Mouse (Mus musculus): Measurements from ENCODE around the gene Cfap74. TPM values are rescaled to one million over a fixed set of nuclear protein-coding genes. Genes with fewer than 3 reads are reported as not detected.
A peak's percentile ranks its signal among the peaks of the same experiment; 100 is the strongest.
"Not testable (repeated sequence)": the region's sequence is repeated elsewhere in the genome, so short reads cannot be mapped to it uniquely, and the experiment has no call there.

Gene Cfap74
- polyA plus RNA-seq, 1 experiment from 2014 or later: 6.3 TPM

DNA sequence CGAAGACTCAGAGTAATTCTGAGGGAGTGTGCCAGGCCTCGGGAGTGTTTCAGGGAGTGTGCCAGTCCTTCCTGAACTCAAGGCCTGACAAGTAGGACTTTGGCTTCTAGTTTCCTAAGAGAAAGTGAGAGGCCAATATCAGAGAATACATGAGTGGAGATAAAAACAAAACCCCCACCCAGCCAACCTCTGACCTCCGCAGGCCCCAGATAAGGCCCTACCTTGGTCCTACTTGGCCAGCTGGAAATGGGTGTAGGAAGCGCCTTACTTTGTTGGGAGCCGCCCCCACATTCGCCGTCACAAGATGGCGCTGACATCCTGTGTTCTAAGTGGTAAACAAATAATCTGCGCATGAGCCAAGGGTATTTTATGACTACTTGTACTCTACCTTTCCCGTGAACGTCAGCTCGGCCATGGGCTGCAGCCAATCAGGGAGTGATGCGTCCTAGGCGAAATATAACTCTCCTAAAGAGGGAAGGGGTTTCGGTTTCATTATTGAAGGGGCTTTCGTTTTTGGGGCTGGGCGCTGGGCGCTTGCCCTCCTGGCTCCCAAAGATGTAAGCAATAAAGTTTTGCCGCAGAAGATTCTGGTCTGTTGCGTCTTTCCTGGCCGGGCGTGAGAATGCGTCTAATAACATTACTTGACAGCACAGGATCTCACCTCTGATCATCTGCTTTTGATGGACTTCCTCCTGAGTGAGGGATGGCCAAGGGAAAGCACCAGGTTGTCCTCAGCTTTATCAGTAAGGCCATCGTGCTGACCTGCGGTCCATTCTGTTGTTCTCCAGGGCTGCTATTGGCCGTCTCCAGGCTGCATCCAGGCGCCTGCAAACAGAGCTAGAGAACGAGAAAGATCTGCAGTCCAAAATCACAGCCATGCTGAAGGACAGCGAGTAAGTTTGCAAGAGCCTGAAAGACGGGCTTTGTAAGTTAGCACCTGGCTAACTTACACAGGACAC, 12.7 kb downstream of the Cfap74 start:
- H3K4me1 ChIP-seq (ENCODE audit: control insufficient read depth, insufficient read depth, low read length); H3K4me3 ChIP-seq (ENCODE audit: low read depth, low read length); DNase-seq (ENCODE audit: low spot score, missing footprints); H3K9ac ChIP-seq (ENCODE audit: low read length); ATAC-seq (ENCODE audit: low FRiP score); H3K27me3 ChIP-seq (ENCODE audit: control insufficient read depth, insufficient read depth, low read length); H3K36me3 ChIP-seq (ENCODE audit: control insufficient read depth, insufficient read depth, low read length); H3K9me3 ChIP-seq (ENCODE audit: control insufficient read depth, low read length); H3K27ac ChIP-seq (ENCODE audit: low read depth, low read length); H3K4me2 ChIP-seq: not testable (repeated sequence)
- 89% methylated on average over 21 of the region's 30 CpGs for WGBS

DNA sequence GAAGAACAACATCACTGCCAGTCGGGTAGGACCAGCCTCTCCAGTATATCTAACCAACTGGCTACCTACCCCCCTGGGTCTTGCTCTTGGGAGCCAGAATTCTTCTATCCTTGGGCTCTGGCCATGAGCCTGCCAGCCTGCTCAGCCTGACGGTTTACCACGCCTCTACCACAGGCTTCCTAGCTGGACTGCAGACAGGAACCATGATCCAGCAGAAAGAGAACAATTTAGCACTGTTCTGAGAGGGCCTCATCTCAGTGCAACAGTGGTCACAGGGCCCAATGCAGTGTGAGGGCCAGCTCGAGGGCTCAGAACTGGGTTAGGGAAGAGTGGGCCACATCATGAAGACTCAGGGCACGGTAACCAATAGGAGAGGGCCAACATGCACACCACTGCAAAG, 15.0 kb downstream of the Cfap74 start:
- Histone ChIP-seq H3K4me3 (ENCODE audit: low read depth, low read length) (no peak overlapping the region), H3K4me1 (ENCODE audit: control insufficient read depth, insufficient read depth, low read length) (no peaks in the 10 kb centered on the region), H3K27ac (ENCODE audit: low read depth, low read length) (no peak overlapping the region), H3K4me2 (no peak overlapping the region), H3K36me3 (ENCODE audit: control insufficient read depth, insufficient read depth, low read length) (no peaks in the 10 kb centered on the region), H3K9ac (ENCODE audit: low read length) (no peak overlapping the region), H3K27me3 (ENCODE audit: control insufficient read depth, insufficient read depth, low read length) (no peaks in the 10 kb centered on the region), H3K9me3 (ENCODE audit: control insufficient read depth, low read length) (no peaks in the 10 kb centered on the region)
- no peak for DNase-seq (ENCODE audit: low spot score, missing footprints)
- no peak for ATAC-seq (ENCODE audit: low FRiP score)
- 88% methylated on average over 5 of the region's 5 CpGs for WGBS

DNA sequence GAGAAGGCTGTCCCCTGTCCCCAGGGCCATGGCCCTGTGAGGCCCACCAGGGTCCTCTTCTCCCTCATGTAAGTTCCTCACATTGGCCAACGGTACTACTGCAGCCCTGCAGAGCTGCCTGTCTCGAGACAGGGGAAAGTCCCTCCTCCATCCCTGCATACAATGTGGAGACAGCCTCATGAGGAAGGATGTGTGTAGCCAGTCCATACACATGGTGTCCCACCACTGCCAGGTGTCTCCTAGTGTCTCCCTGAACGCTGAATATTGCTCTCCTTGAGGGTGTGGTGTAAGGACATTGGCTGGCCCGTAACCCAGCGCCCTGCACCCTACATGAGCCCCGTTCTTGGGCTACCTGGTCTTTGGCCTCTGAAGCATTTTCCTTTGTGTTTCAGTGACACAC, 17.3 kb downstream of the Cfap74 start:
- no peak overlapping the region for H3K9ac ChIP-seq (ENCODE audit: low read length)
- ATAC-seq (ENCODE audit: low FRiP score) (no peak), DNase-seq (ENCODE audit: low spot score, missing footprints) (no peak)
- no peaks in the 10 kb centered on the region for H3K36me3 ChIP-seq (ENCODE audit: control insufficient read depth, insufficient read depth, low read length)
- no peak overlapping the region for H3K4me2 ChIP-seq
- no peak overlapping the region for H3K4me3 ChIP-seq (ENCODE audit: low read depth, low read length)
- no peak overlapping the region for H3K27ac ChIP-seq (ENCODE audit: low read depth, low read length)
- no peaks in the 10 kb centered on the region for H3K27me3 ChIP-seq (ENCODE audit: control insufficient read depth, insufficient read depth, low read length)
- no peaks in the 10 kb centered on the region for H3K4me1 ChIP-seq (ENCODE audit: control insufficient read depth, insufficient read depth, low read length)
- WGBS: 83% methylated on average over 6 of the region's 6 CpGs
- no peaks in the 10 kb centered on the region for H3K9me3 ChIP-seq (ENCODE audit: control insufficient read depth, low read length)

DNA sequence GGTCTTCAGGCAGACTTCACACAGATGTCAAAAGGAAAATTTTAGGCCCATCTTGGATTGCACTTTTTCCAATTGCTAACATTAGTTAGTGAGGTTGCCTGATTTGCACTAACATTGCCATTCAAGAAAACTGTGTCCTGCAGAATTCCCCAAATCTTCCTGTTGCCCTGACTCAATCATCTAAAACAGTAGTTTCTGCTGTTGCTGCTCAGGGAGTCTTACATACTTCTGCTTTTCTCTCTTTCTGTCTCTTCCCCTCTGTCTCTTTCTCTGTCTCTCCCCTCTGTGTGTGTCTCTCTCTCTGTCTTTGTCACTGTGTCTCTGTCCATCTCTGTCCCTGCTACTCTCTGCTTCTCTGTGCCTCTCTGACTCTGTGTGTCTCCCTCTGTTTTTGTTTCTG, 19.5 kb downstream of the Cfap74 start:
- Histone ChIP-seq H3K27me3 (ENCODE audit: control insufficient read depth, insufficient read depth, low read length) (no peaks in the 10 kb centered on the region), H3K9ac (ENCODE audit: low read length) (no peak overlapping the region), H3K9me3 (ENCODE audit: control insufficient read depth, low read length) (no peaks in the 10 kb centered on the region), H3K4me1 (ENCODE audit: control insufficient read depth, insufficient read depth, low read length) (no peaks in the 10 kb centered on the region), H3K4me3 (ENCODE audit: low read depth, low read length) (no peak overlapping the region), H3K36me3 (ENCODE audit: control insufficient read depth, insufficient read depth, low read length) (no peaks in the 10 kb centered on the region), H3K27ac (ENCODE audit: low read depth, low read length) (no peak overlapping the region), H3K4me2 (no peak overlapping the region)
- DNase-seq (ENCODE audit: low spot score, missing footprints) (no peak), ATAC-seq (ENCODE audit: low FRiP score) (no peak)

DNA sequence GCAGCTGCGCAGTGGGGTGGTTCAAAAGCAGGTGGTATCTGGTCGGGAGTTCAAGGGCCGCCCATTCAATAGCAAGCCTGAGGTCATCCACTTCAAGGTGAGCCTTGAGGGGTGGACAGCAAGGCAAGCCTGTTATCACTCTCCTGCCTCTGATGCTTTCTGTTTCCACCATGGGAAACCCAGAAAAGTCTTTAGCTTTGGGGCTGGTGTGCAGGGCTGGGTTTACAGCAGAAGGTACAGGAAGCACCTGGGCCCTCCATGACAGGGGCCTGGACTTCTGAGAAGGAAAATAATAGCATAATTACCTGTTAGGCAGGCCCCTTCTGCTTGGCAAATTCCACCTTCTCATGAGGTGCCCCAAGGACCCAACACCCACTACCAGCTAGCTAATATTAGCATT, 20.2 kb downstream of the Cfap74 start:
- 89% methylated on average over 3 of the region's 3 CpGs for whole genome bisulfite sequencing
- ATAC-seq (ENCODE audit: low FRiP score): no peak
- no peak overlapping the region for H3K27ac ChIP-seq (ENCODE audit: low read depth, low read length)
- H3K4me2 ChIP-seq: no peak overlapping the region
- DNase-seq (ENCODE audit: low spot score, missing footprints): no peak
- no peaks in the 10 kb centered on the region for H3K27me3 ChIP-seq (ENCODE audit: control insufficient read depth, insufficient read depth, low read length)
- no peak overlapping the region for H3K9ac ChIP-seq (ENCODE audit: low read length)
- H3K9me3 ChIP-seq (ENCODE audit: control insufficient read depth, low read length): no peaks in the 10 kb centered on the region
- no peaks in the 10 kb centered on the region for H3K4me1 ChIP-seq (ENCODE audit: control insufficient read depth, insufficient read depth, low read length)
- no peak overlapping the region for H3K4me3 ChIP-seq (ENCODE audit: low read depth, low read length)
- H3K36me3 ChIP-seq (ENCODE audit: control insufficient read depth, insufficient read depth, low read length): no peaks in the 10 kb centered on the region

DNA sequence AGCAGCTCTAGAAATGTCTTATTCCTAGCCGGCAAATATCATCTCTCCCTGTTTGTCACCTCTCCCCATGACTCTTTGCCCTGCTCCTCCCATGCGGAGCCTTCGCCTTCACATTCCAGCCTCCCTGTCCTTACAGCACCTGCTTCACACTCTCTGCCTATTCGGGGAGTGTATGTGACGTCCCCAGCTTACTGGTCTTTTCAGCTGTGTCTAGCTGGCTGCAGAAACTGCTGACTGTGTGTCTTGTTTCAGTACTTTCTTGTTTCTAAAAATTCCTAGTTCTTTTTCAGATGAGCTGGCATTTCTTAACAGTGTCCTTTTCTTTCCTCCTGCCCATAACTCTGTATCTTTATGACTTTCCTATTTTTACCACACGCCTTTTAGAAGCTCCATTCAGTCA, 23.4 kb downstream of the Cfap74 start:
- no peak for ATAC-seq (ENCODE audit: low FRiP score)
- 87% methylated on average over 6 of the region's 6 CpGs for WGBS
- no peak overlapping the region for H3K27ac ChIP-seq (ENCODE audit: low read depth, low read length)

DNA sequence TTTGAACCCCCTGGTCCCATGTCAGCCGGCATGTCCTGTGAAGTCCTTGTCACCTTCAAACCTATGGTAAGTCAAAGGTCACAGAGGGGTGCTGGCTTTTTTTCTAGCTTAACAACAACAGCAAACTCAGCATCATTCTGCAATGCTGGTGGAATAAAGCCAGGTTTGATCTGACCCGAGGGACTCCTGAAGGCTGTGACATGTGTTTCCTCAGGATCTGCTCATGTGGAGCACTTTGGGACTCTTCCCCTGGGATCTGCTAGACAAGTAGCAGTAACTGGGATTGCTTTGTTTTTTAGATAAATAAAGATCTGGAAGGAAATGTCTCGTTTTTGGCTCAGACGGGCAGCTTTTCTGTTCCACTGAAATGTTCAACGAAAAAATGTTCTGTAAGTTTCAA, 25.0 kb downstream of the Cfap74 start:
- Histone ChIP-seq H3K27ac (ENCODE audit: low read depth, low read length) (no peak overlapping the region), H3K9ac (ENCODE audit: low read length) (no peak overlapping the region), H3K4me3 (ENCODE audit: low read depth, low read length) (no peak overlapping the region), H3K27me3 (ENCODE audit: control insufficient read depth, insufficient read depth, low read length) (no peaks in the 10 kb centered on the region), H3K36me3 (ENCODE audit: control insufficient read depth, insufficient read depth, low read length) (no peaks in the 10 kb centered on the region), H3K4me2 (no peak overlapping the region), H3K9me3 (ENCODE audit: control insufficient read depth, low read length) (no peaks in the 10 kb centered on the region), H3K4me1 (ENCODE audit: control insufficient read depth, insufficient read depth, low read length) (no peaks in the 10 kb centered on the region)
- DNase-seq (ENCODE audit: low spot score, missing footprints): no peak
- WGBS: 89% methylated on average over 5 of the region's 5 CpGs
- no peak for ATAC-seq (ENCODE audit: low FRiP score)

More for the DNA sequence above, 23.4 kb downstream of the Cfap74 start:
- H3K9ac ChIP-seq (ENCODE audit: low read length): no peak overlapping the region
- H3K4me1 ChIP-seq (ENCODE audit: control insufficient read depth, insufficient read depth, low read length): no peaks in the 10 kb centered on the region
- peak; percentile 60 for DNase-seq (ENCODE audit: low spot score, missing footprints)
- H3K36me3 ChIP-seq (ENCODE audit: control insufficient read depth, insufficient read depth, low read length): no peaks in the 10 kb centered on the region
- no peaks in the 10 kb centered on the region for H3K27me3 ChIP-seq (ENCODE audit: control insufficient read depth, insufficient read depth, low read length)
- no peak overlapping the region for H3K4me3 ChIP-seq (ENCODE audit: low read depth, low read length)
- H3K9me3 ChIP-seq (ENCODE audit: control insufficient read depth, low read length): no peaks in the 10 kb centered on the region
- no peak overlapping the region for H3K4me2 ChIP-seq

DNA sequence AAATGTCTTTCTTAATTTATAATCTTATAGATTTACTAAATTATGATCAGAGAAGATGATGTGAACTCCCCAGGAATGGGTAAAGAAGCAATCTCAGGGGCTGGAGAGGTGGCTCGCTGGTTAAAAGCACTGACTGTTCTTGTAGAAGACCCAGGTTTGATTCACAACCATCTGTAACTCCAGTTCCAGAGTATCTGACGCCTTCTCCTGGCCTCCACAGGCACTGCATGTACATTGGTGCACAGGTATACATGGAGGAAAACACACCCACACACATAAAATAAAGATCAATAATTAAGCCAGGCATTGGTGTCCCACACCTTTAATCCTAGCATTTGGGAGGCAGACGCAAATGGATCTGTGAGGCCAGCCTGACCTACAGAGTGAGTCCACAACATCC, 33.8 kb downstream of the Cfap74 start:
- Histone ChIP-seq H3K27ac (ENCODE audit: low read depth, low read length) (no peak overlapping the region), H3K9me3 (ENCODE audit: control insufficient read depth, low read length) (no peaks in the 10 kb centered on the region), H3K4me1 (ENCODE audit: control insufficient read depth, insufficient read depth, low read length) (no peaks in the 10 kb centered on the region), H3K4me3 (ENCODE audit: low read depth, low read length) (no peak overlapping the region), H3K36me3 (ENCODE audit: control insufficient read depth, insufficient read depth, low read length) (no peaks in the 10 kb centered on the region), H3K27me3 (ENCODE audit: control insufficient read depth, insufficient read depth, low read length) (no peaks in the 10 kb centered on the region), H3K9ac (ENCODE audit: low read length) (no peak overlapping the region), H3K4me2 (no peak overlapping the region)
- WGBS: 76% methylated on average over 3 of the region's 3 CpGs
- no peak for DNase-seq (ENCODE audit: low spot score, missing footprints)
- ATAC-seq (ENCODE audit: low FRiP score): no peak

DNA sequence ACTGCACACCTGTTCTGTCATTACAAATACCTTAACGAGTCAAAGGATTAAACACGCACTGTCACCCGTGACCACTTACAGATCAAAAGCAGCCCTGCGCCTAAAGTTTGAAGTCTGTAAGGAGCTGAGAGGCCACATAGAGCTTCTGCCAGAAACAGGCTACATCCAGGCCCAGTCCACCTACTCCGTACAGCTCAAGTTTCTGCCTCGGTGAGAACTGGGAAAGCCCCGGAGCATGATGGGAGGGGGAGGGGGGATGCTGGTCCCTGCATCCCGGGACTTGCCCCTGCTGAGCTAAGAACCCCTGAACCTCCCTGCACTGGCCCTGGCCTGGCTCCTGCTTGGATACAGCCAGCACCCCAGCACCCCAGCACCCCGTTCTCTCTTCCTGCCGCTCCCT, 42.6 kb downstream of the Cfap74 start:
- no peak overlapping the region for H3K4me2 ChIP-seq
- H3K27ac ChIP-seq (ENCODE audit: low read depth, low read length): no peak overlapping the region
- DNase-seq (ENCODE audit: low spot score, missing footprints) (peak; percentile 81), ATAC-seq (ENCODE audit: low FRiP score) (no peak)
- no peaks in the 10 kb centered on the region for H3K4me1 ChIP-seq (ENCODE audit: control insufficient read depth, insufficient read depth, low read length)
- no peak overlapping the region for H3K9ac ChIP-seq (ENCODE audit: low read length)
- H3K9me3 ChIP-seq (ENCODE audit: control insufficient read depth, low read length): no peaks in the 10 kb centered on the region
- H3K4me3 ChIP-seq (ENCODE audit: low read depth, low read length): no peak overlapping the region
- no peaks in the 10 kb centered on the region for H3K27me3 ChIP-seq (ENCODE audit: control insufficient read depth, insufficient read depth, low read length)
- no peaks in the 10 kb centered on the region for H3K36me3 ChIP-seq (ENCODE audit: control insufficient read depth, insufficient read depth, low read length)
- WGBS: 34% methylated on average over 10 of the region's 10 CpGs

Measured in midbrain, embryonic 11.5 days (tissue).